Mouse (Mus musculus) ovary, adult 2 months (tissue): ENCODE measurements around the gene Atg2b. TPM values are rescaled to one million over a fixed set of nuclear protein-coding genes. Genes with fewer than 3 reads are reported as not detected.

ENCODE experiments used
- polyA plus RNA-seq: library from polyadenylated mRNA; depleted of rRNA; stranded (reverse); fragments of >200 nt; gene quantifications from 2 replicates; pipeline ENCODE4 v1.2.3, GENCODE M21; 2012; rRNA removed

The Atg2b gene
- 15.5 and 16.6 TPM in 2 replicates for polyA plus RNA-seq

GRCm38 (mm10) chr12:105685001-105685691 lies at the start of gene Atg2b:
Atg2b (minus strand) TSS chr12:105685211.

DNA sequence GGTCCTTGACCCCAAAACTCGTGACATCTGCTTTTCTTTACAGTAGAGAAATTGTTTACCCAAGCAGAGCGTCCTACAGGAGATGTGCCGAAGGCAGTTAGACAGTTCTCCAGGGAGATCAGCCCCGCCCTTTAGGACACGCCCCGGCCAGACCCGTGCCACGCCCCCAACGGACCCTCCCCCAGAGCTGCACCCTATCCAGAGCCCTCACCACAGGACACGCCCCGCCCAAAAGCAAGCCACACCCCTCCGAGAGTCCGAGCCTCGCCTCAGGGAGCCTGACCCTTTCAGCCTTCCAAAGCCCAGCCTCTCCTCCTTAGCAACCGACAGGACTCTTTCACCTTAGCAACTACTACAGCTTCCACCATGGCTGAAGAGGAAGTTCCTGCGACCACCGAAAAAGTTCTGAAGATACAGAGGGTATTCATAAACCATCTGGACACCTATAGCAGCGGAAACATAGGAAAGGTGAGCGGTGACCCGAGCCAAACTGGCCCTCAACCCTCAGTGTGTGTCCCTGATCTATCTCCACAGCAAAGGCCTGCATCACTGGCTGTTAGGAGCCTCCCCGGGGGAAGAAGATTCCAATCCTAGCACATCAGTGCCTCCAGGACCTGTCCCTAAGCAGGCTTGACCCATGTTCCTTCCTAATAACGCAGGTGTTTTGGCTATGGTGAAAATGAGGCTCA lies 20.9 kb upstream of the Atg2b start, which contains the start of gene Ak7:
TSS of gene Ak7 (plus strand) at position 178 of the 689 bp plus-strand sequence.

DNA sequence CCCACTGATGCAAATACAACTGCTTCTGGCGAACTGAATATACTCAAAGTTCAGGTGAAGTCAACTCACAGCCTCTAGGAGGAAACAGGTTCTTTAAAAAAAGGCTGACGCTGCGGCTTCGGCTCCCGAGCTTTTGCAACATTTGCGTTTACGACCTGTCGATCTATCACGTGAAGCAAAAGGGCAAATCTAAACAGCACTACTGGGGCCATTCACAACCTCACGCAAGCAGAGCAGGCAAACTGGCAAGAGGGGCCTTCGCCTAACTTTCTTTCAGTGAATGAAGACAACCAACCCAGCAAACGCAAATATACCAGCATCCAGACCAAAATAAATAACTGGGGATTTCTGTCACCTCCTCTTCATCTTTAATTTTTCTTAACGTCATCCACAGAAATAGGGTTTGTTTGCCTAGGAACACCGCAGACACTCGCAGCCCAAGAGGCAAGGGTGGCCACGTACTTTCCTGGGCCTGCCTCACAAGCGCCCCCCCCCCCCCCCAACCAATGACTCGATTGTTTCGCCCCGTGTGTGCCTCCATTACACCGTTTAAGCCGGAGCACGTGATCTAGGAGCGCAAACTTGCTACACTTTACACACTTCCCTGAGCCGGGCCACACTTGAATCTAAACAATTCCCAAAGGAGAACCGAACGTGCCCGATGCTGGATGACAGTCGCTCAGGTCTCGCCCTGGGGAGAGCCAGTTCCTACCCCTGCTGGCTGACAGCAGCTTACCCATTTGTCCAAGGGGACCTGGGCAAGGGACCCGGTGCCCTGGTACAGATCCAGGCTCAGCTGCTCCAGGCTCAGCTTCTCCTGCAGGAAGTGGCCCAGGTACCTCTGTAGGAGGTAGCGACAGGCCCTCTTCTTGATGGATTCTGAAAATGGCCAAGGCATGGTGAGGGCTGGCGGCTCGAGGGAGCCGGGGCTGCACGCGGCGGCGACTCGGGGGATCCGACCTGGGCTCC lies 794 bp downstream of the Atg2b start, which contains the start of gene Gskip:
TSS of gene Gskip (plus strand) at position 897 of the 969 bp plus-strand sequence.

GRCm38 (mm10) chr12:105602581-105603210 lies 82.3 kb downstream of the Atg2b start, which contains the start of gene Bdkrb1:
Bdkrb1 (plus strand) TSS chr12:105603085.

Other genes starting within 250 kb of the Atg2b start
- 5.8 TPM in 2 replicates for gene D430019H16Rik, start 231.4 kb downstream of the Atg2b start, polyA plus RNA-seq
- 0.91 and 1.8 TPM in 2 replicates for gene Bdkrb2, start 122.0 kb downstream of the Atg2b start, polyA plus RNA-seq
- gene Bdkrb1, start 82.1 kb downstream of the Atg2b start, polyA plus RNA-seq = 3.0 and 3.1 TPM in 2 replicates
- 6.7 and 8.4 TPM in 2 replicates for gene Gskip, start 382 bp downstream of the Atg2b start, polyA plus RNA-seq
- 3.5 and 4.0 TPM in 2 replicates for gene Ak7, start 20.8 kb upstream of the Atg2b start, polyA plus RNA-seq
- 110 and 149 TPM in 2 replicates for gene Papola, start 99.5 kb upstream of the Atg2b start, polyA plus RNA-seq